Mouse (Mus musculus): Measurements from ENCODE around the gene Tbx19.

- TF ChIP-seq CTCF (IDR thresholded peaks at IDR 0.05; ENCODE audit: low read depth, low read length), result no peak
- no peak for TF ChIP-seq POLR2A (IDR thresholded peaks at IDR 0.05; ENCODE audit: extremely low read depth, insufficient read depth, low read length)
These were observed 45.0 kb upstream of the Tbx19 start for GRCm38 (mm10) chr1:165205591-165205990.
